Mouse (Mus musculus) common myeloid progenitor, adult 5-6 weeks (primary cell): ENCODE measurements around the gene Scml4. TPM values are rescaled to one million over a fixed set of nuclear protein-coding genes. Genes with fewer than 3 reads are reported as not detected.

Source experiments
- ATAC-seq: replicated peaks from 2 replicates; pipeline ENCODE4 v1.8.0; 2016; ENCODE audit warnings: low read depth, mild to moderate bottlenecking, moderate TSS enrichment, inconsistent platforms; ENCODE audit not compliant: poor library complexity, severe bottlenecking
- total RNA-seq: library from RNA; stranded (forward); fragments of 200-1000, 187-1606 nt; gene quantifications from 2 replicates; pipeline ENCODE4 v1.2.3, GENCODE M21; 2017

Scml4 gene
- total RNA-seq, 1 experiment from 2014 or later: 3.0 TPM

GRCm38 (mm10) chr10:42859781-42860158 is 400 bp upstream of the Scml4 start:
- ATAC-seq: no peak

GRCm38 (mm10) chr10:42861446-42861845 is 1.3 kb downstream of the Scml4 start:
- ATAC-seq: no peak

GRCm38 (mm10) chr10:42862102-42862740 is 2.1 kb downstream of the Scml4 start:
- ATAC-seq: peak; percentile 50

- ATAC-seq: no peak
Measured at GRCm38 (mm10) chr10:42862806-42863205, 2.6 kb downstream of the Scml4 start.

GRCm38 (mm10) chr10:42863621-42864391 is 3.6 kb downstream of the Scml4 start:
- ATAC-seq: no peak

GRCm38 (mm10) chr10:42864696-42865095 is 4.5 kb downstream of the Scml4 start:
- no peak for ATAC-seq

GRCm38 (mm10) chr10:42868416-42868815 is 8.2 kb downstream of the Scml4 start:
- ATAC-seq: peak; percentile 22

- ATAC-seq: no peak
Measured at GRCm38 (mm10) chr10:42869467-42869866, 9.3 kb downstream of the Scml4 start.

GRCm38 (mm10) chr10:42872269-42873010 is 12.3 kb downstream of the Scml4 start:
- ATAC-seq: no peak

- ATAC-seq: no peak
Measured at GRCm38 (mm10) chr10:42873077-42873595, 13.0 kb downstream of the Scml4 start.

- peak; percentile 93 for ATAC-seq
Measured at GRCm38 (mm10) chr10:42876172-42876571, 16.0 kb downstream of the Scml4 start.

GRCm38 (mm10) chr10:42879269-42879681 is 19.1 kb downstream of the Scml4 start:
- no peak for ATAC-seq

GRCm38 (mm10) chr10:42879682-42880081 is 19.5 kb downstream of the Scml4 start:
- ATAC-seq: no peak

GRCm38 (mm10) chr10:42887040-42887439 is 26.9 kb downstream of the Scml4 start:
- ATAC-seq: 0 out of 2 replicates have a peak, but pooled peaks have one; percentile 30

GRCm38 (mm10) chr10:42888241-42888640 is 28.1 kb downstream of the Scml4 start:
- peak; percentile 50 for ATAC-seq

- no peak for ATAC-seq
Measured at GRCm38 (mm10) chr10:42890365-42890764, 30.2 kb downstream of the Scml4 start.

GRCm38 (mm10) chr10:42892250-42892649 is 32.1 kb downstream of the Scml4 start:
- ATAC-seq: no peak

GRCm38 (mm10) chr10:42892987-42893386 is 32.8 kb downstream of the Scml4 start:
- no peak for ATAC-seq

- no peak for ATAC-seq
Measured at GRCm38 (mm10) chr10:42893857-42894256, 33.7 kb downstream of the Scml4 start.

- ATAC-seq: no peak
Measured at GRCm38 (mm10) chr10:42894263-42894662, 34.1 kb downstream of the Scml4 start.

- ATAC-seq: no peak
Measured at GRCm38 (mm10) chr10:42894696-42895095, 34.5 kb downstream of the Scml4 start.
